Mouse (Mus musculus): ENCODE measurements around the gene Lama5. TPM values are rescaled to one million over a fixed set of nuclear protein-coding genes. Genes with fewer than 3 reads are reported as not detected.

Lama5 gene
- total RNA-seq, 1 experiment: 291 TPM

DNA sequence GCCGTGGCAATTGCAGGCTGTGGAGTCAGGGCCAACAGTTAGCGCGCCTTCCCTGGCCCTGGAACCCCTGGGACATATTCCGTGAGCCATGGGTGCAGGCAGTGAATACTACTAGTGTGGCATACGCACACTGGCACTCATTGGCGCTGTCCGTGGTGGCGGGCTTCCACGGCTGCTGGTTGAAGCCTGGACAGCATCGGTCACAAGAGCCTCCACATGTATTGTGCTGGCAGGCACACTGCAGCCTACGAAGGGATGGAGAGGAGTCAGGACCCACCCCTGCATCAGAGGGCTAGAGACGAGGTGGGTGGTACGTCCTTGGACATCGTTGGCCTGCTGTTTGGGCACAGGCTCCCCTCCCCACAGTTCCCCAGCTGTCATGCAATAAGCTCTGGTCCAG, 23.4 kb downstream of the Lama5 start:
- in situ Hi-C loops (cut with MboI; ENCODE audit: low sequenced_read_pairs in 2 of 2, unreplicated experiment in 2 of 2): no loop called here

DNA sequence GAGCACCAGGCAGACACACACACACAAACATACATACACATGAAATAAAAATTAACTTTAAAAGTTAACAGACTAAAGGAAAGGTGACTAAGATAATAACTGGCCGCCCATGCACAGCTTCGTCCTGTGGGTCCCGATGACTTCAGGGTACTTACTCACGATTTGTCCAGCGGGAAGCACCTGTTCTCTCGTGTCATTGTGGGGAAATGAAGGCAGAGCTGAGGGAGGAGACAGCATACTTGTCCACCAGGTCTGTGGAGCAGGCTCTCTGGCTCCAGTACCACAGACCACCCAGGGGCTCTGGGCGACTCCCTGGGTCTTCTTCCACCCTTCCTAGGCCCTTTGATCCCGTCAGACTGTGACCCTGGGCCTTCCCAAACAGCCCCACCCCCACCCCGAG, 24.4 kb downstream of the Lama5 start:
- no peak for DNase-seq (ENCODE audit: low read depth, low spot score)
- H3K36me3 ChIP-seq (ENCODE audit: control insufficient read depth, insufficient read depth, low read length, poor library complexity, severe bottlenecking): peaks cover 79% of the 10 kb centered on the region
- TF ChIP-seq HCFC1 (IDR thresholded peaks at IDR 0.05; ENCODE audit: borderline replicate concordance, insufficient read depth, low read length): no peak
- TF ChIP-seq ZNF384 (IDR thresholded peaks at IDR 0.05; ENCODE audit: low read depth, low read length): no peak
- TF ChIP-seq MAFK (IDR thresholded peaks at IDR 0.05; ENCODE audit: insufficient read depth, low read depth, low read length): no peak
- TF ChIP-seq CHD2 (IDR thresholded peaks at IDR 0.05; ENCODE audit: low read depth, low read length): no peak
- TF ChIP-seq ZC3H11A (IDR thresholded peaks at IDR 0.05; ENCODE audit: borderline replicate concordance, low read depth, low read length): no peak
- H3K9ac ChIP-seq (ENCODE audit: insufficient read depth, low read depth, low read length, poor library complexity, severe bottlenecking): no peak overlapping the region
- no peak overlapping the region for H3K4me3 ChIP-seq (ENCODE audit: insufficient read depth in 1 of 2, low read depth in 1 of 2, low read length in 2 of 2, poor library complexity in 1 of 2, severe bottlenecking in 1 of 2)
- no peak overlapping the region for H3K27ac ChIP-seq (ENCODE audit: insufficient read depth, low read depth, low read length, poor library complexity, severe bottlenecking)
- H3K9me3 ChIP-seq (ENCODE audit: control insufficient read depth, insufficient read depth, low read depth, low read length): no peaks in the 10 kb centered on the region
- in situ Hi-C loops (cut with MboI; ENCODE audit: low sequenced_read_pairs in 2 of 2, unreplicated experiment in 2 of 2): no loop called here
- H3K4me1 ChIP-seq (ENCODE audit: control insufficient read depth in 2 of 2, insufficient read depth in 2 of 2, low read length in 2 of 2, poor library complexity in 1 of 2): peaks cover 0 to 2% of the 10 kb centered on the region in 2 experiments; a peak in 1 of 4 replicates

More for the DNA sequence above, 23.4 kb downstream of the Lama5 start:
- H3K4me1 ChIP-seq (ENCODE audit: control insufficient read depth in 2 of 2, insufficient read depth in 2 of 2, low read length in 2 of 2, poor library complexity in 1 of 2): peaks cover 0 to 2% of the 10 kb centered on the region in 2 experiments; a peak in 1 of 4 replicates
- DNase-seq (ENCODE audit: low read depth, low spot score): no peak
- no peak for TF ChIP-seq MAFK (IDR thresholded peaks at IDR 0.05; ENCODE audit: insufficient read depth, low read depth, low read length)
- TF ChIP-seq ZC3H11A (IDR thresholded peaks at IDR 0.05; ENCODE audit: borderline replicate concordance, low read depth, low read length): no peak
- TF ChIP-seq ZNF384 (IDR thresholded peaks at IDR 0.05; ENCODE audit: low read depth, low read length): no peak
- TF ChIP-seq HCFC1 (IDR thresholded peaks at IDR 0.05; ENCODE audit: borderline replicate concordance, insufficient read depth, low read length): no peak
- TF ChIP-seq CHD2 (IDR thresholded peaks at IDR 0.05; ENCODE audit: low read depth, low read length): no peak
- no peaks in the 10 kb centered on the region for H3K9me3 ChIP-seq (ENCODE audit: control insufficient read depth, insufficient read depth, low read depth, low read length)
- no peak overlapping the region for H3K9ac ChIP-seq (ENCODE audit: insufficient read depth, low read depth, low read length, poor library complexity, severe bottlenecking)
- peaks cover 80% of the 10 kb centered on the region for H3K36me3 ChIP-seq (ENCODE audit: control insufficient read depth, insufficient read depth, low read length, poor library complexity, severe bottlenecking)
- H3K27ac ChIP-seq (ENCODE audit: insufficient read depth, low read depth, low read length, poor library complexity, severe bottlenecking): no peak overlapping the region
- no peak overlapping the region for H3K4me3 ChIP-seq (ENCODE audit: insufficient read depth in 1 of 2, low read depth in 1 of 2, low read length in 2 of 2, poor library complexity in 1 of 2, severe bottlenecking in 1 of 2)

DNA sequence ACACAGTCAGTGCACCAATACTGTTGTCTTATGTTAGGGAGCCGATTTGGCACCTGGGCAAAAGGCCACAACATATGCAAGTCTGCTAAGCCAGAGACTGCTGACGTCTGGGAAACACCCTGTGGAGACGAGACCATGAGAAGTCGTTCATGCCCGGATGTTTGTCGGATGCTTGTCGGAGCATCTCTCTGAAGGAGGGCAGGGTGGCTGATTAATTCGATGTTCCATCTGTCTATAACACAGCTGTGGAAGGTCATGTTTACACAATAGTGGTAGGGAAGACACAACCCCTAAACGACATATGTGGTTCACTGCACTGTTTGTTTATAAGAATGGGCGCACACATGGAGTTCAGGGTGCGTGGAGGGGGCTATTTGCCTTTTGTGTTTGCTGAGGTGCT, 25.0 kb downstream of the Lama5 start:
- DNase-seq (ENCODE audit: low read depth, low spot score): no peak
- no peak overlapping the region for H3K27ac ChIP-seq (ENCODE audit: insufficient read depth, low read depth, low read length, poor library complexity, severe bottlenecking)
- H3K4me3 ChIP-seq (ENCODE audit: insufficient read depth in 1 of 2, low read depth in 1 of 2, low read length in 2 of 2, poor library complexity in 1 of 2, severe bottlenecking in 1 of 2): no peak overlapping the region
- H3K9me3 ChIP-seq (ENCODE audit: control insufficient read depth, insufficient read depth, low read depth, low read length): no peaks in the 10 kb centered on the region
- in situ Hi-C loops (cut with MboI; ENCODE audit: low sequenced_read_pairs in 2 of 2, unreplicated experiment in 2 of 2): no loop called here
- TF ChIP-seq ZNF384 (IDR thresholded peaks at IDR 0.05; ENCODE audit: low read depth, low read length) (no peak), CHD2 (IDR thresholded peaks at IDR 0.05; ENCODE audit: low read depth, low read length) (no peak), HCFC1 (IDR thresholded peaks at IDR 0.05; ENCODE audit: borderline replicate concordance, insufficient read depth, low read length) (no peak), MAFK (IDR thresholded peaks at IDR 0.05; ENCODE audit: insufficient read depth, low read depth, low read length) (no peak), ZC3H11A (IDR thresholded peaks at IDR 0.05; ENCODE audit: borderline replicate concordance, low read depth, low read length) (no peak)
- H3K4me1 ChIP-seq (ENCODE audit: control insufficient read depth in 2 of 2, insufficient read depth in 2 of 2, low read length in 2 of 2, poor library complexity in 1 of 2): peaks cover 0 to 2% of the 10 kb centered on the region in 2 experiments; a peak in 1 of 4 replicates
- no peak overlapping the region for H3K9ac ChIP-seq (ENCODE audit: insufficient read depth, low read depth, low read length, poor library complexity, severe bottlenecking)
- peaks cover 79% of the 10 kb centered on the region for H3K36me3 ChIP-seq (ENCODE audit: control insufficient read depth, insufficient read depth, low read length, poor library complexity, severe bottlenecking)

DNA sequence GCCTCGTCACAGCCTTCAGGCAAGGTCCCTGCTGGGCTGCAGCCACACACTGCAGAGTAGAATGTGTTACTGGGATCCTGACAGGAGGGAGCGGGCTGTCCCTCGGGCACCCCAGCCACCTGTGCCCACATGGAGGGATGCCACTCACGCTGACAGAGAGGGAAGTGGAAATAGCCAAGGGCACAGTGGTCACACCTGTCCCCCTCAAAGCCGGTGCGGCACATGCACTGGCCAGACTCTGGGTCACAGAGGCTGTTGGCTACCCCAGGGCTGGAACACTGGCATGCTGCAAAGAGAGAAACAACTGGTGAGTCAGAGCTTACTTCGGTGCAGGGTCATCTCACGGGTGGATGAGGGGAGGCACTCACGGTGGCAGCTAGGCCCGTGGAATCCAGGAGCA, 26.9 kb downstream of the Lama5 start:
- no peak for DNase-seq (ENCODE audit: low read depth, low spot score)
- Histone ChIP-seq H3K9me3 (ENCODE audit: control insufficient read depth, insufficient read depth, low read depth, low read length) (no peaks in the 10 kb centered on the region), H3K4me1 (ENCODE audit: control insufficient read depth in 2 of 2, insufficient read depth in 2 of 2, low read length in 2 of 2, poor library complexity in 1 of 2) (peaks cover 0 to 2% of the 10 kb centered on the region in 2 experiments; a peak in 1 of 4 replicates), H3K27ac (ENCODE audit: insufficient read depth, low read depth, low read length, poor library complexity, severe bottlenecking) (no peak overlapping the region), H3K9ac (ENCODE audit: insufficient read depth, low read depth, low read length, poor library complexity, severe bottlenecking) (no peak overlapping the region), H3K36me3 (ENCODE audit: control insufficient read depth, insufficient read depth, low read length, poor library complexity, severe bottlenecking) (peaks cover 82% of the 10 kb centered on the region), H3K4me3 (ENCODE audit: insufficient read depth in 1 of 2, low read depth in 1 of 2, low read length in 2 of 2, poor library complexity in 1 of 2, severe bottlenecking in 1 of 2) (no peak overlapping the region)
- TF ChIP-seq ZNF384 (IDR thresholded peaks at IDR 0.05; ENCODE audit: low read depth, low read length) (no peak), MAFK (IDR thresholded peaks at IDR 0.05; ENCODE audit: insufficient read depth, low read depth, low read length) (no peak)
- in situ Hi-C loops (cut with MboI; ENCODE audit: low sequenced_read_pairs in 2 of 2, unreplicated experiment in 2 of 2): no loop called here
